Mouse (Mus musculus): ENCODE measurements around the gene Tut1. TPM values are rescaled to one million over a fixed set of nuclear protein-coding genes. Genes with fewer than 3 reads are reported as not detected.
"Not testable (repeated sequence)": the region's sequence is repeated elsewhere in the genome, so short reads cannot be mapped to it uniquely, and the experiment has no call there.

Gene Tut1
- total RNA-seq, 2 experiments from 2014 or later, result 15.6 to 16.2 TPM

DNA sequence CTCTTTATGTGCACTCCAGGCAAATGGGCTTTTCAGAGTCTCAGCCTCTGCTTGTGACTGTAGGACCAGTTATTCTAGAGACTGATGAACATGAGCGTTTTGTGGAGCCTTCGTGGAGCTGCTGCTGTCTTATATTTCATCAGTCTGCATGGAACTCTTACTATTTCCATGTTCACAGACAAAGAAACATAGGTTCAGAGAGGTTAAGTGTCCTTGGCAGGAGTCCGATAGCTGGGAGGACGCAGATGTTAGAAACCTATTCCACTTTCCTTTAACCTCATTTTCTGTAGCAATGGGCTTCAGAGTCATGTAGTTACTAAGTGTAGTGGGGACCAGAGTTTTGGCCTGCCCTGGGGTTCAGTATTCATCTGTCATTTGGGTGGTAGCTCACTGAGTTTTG lies 45.6 kb downstream of the Tut1 start:
- DNase-seq (ENCODE audit: low spot score in 2 of 2), result no peak

DNA sequence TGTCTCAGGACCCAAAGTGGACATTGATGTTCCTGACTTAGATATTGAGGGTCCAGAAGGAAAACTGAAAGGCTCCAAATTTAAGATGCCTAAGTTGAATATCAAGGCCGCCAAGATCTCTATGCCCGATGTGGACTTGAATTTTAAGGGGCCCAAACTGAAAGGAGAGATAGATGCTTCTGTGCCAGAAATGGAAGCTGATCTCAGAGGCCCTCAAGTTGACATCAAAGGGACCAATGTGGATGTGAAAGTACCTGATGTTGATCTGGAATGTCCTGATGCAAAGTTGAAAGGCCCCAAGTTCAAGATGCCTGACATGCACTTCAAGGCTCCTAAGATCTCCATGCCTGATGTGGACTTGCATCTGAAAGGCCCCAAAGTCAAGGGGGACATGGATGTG lies 53.3 kb downstream of the Tut1 start:
- DNase-seq (ENCODE audit: low spot score in 2 of 2), result not testable (repeated sequence)

Other genes starting within 250 kb of the Tut1 start
- gene Slc3a2, start 230.5 kb upstream of the Tut1 start, total RNA-seq (2021), result 100 to 1,000 TPM; 198 to 212 TPM
- gene Wdr74, start 218.0 kb upstream of the Tut1 start, total RNA-seq (2021), result 10 to 100 TPM; 52.6 to 53.3 TPM
- 1 to 10 TPM; 1.4 to 1.8 TPM for gene 1700092M07Rik, start 213.1 kb upstream of the Tut1 start, total RNA-seq (2021)
- 10 to 100 TPM; 61.9 to 64.8 TPM for gene Stx5a, start 212.4 kb upstream of the Tut1 start, total RNA-seq (2021)
- 10 to 100 TPM; 72.7 to 79.7 TPM for gene Nxf1, start 196.8 kb upstream of the Tut1 start, total RNA-seq (2021)
- gene Tmem223, start 182.9 kb upstream of the Tut1 start, total RNA-seq (2021), result 100 to 1,000 TPM in 1 of 2 experiments, 10 to 100 TPM in 1; 99.9 to 120 TPM
- gene Tmem179b, start 179.4 kb upstream of the Tut1 start, total RNA-seq (2021), result 1 to 10 TPM; 7.0 to 9.3 TPM
- 10 to 100 TPM; 18.2 to 19.0 TPM for gene Taf6l, start 167.4 kb upstream of the Tut1 start, total RNA-seq (2021)
- 100 to 1,000 TPM; 107 to 109 TPM for gene Polr2g, start 155.3 kb upstream of the Tut1 start, total RNA-seq (2021)
- 1 to 10 TPM; 4.2 to 5.2 TPM for gene Zbtb3, start 151.3 kb upstream of the Tut1 start, total RNA-seq (2021)
- 10 to 100 TPM; 27.8 to 34.5 TPM for gene Ttc9c, start 134.5 kb upstream of the Tut1 start, total RNA-seq (2021)
- 100 to 1,000 TPM; 112 to 115 TPM for gene Hnrnpul2, start 133.8 kb upstream of the Tut1 start, total RNA-seq (2021)
- gene AC129217.1, start 124.1 kb upstream of the Tut1 start, total RNA-seq (2021), result 10 to 100 TPM in 1 of 2 experiments, not detected in 1; 15.9 TPM
- gene Bscl2, start 116.4 kb upstream of the Tut1 start, total RNA-seq (2021), result 100 to 1,000 TPM; 105 to 115 TPM
- gene Gng3, start 114.7 kb upstream of the Tut1 start, total RNA-seq (2021), result 100 to 1,000 TPM; 291 to 295 TPM
- gene Lrrn4cl, start 103.1 kb upstream of the Tut1 start, total RNA-seq (2021), result under 1 TPM; 0.66 to 0.78 TPM
- 100 to 1,000 TPM; 112 to 116 TPM for gene Ubxn1, start 82.4 kb upstream of the Tut1 start, total RNA-seq (2021)
- 10 to 100 TPM; 32.1 to 37.5 TPM for gene Uqcc3, start 72.9 kb upstream of the Tut1 start, total RNA-seq (2021)
- 1 to 10 TPM; 4.8 to 9.8 TPM for gene Lbhd1, start 70.1 kb upstream of the Tut1 start, total RNA-seq (2021)
- gene Gm49403, start 69.9 kb upstream of the Tut1 start, total RNA-seq (2021), result not detected
- gene 1810009A15Rik, start 65.0 kb upstream of the Tut1 start, total RNA-seq (2021), result 10 to 100 TPM; 18.9 to 27.6 TPM
- 1 to 10 TPM; 3.8 to 4.6 TPM for gene Gm49416, start 64.9 kb upstream of the Tut1 start, total RNA-seq (2021)
- 10 to 100 TPM; 24.6 to 25.0 TPM for gene Ints5, start 60.8 kb upstream of the Tut1 start, total RNA-seq (2021)
- 100 to 1,000 TPM; 103 to 111 TPM for gene Ganab, start 55.8 kb upstream of the Tut1 start, total RNA-seq (2021)
- 100 to 1,000 TPM; 121 to 130 TPM for gene B3gat3, start 33.5 kb upstream of the Tut1 start, total RNA-seq (2021)
- 1 to 10 TPM; 2.3 to 2.4 TPM for gene Rom1, start 24.5 kb upstream of the Tut1 start, total RNA-seq (2021)
- gene Eml3, start 24.3 kb upstream of the Tut1 start, total RNA-seq (2021), result 10 to 100 TPM; 11.0 to 11.9 TPM
- gene Mta2, start 12.0 kb upstream of the Tut1 start, total RNA-seq (2021), result 10 to 100 TPM; 60.6 to 67.9 TPM
- gene Eef1g, start 13.2 kb downstream of the Tut1 start, total RNA-seq (2021), result 100 to 1,000 TPM; 283 to 287 TPM
- gene Ahnak, start 35.4 kb downstream of the Tut1 start, total RNA-seq (2021), result 10 to 100 TPM; 17.2 to 18.5 TPM
- not detected for gene Scgb1a1, start 134.1 kb downstream of the Tut1 start, total RNA-seq (2021)
- gene Asrgl1, start 181.8 kb downstream of the Tut1 start, total RNA-seq (2021), result 100 to 1,000 TPM; 111 to 126 TPM